Mouse (Mus musculus) urinary bladder, postnatal 14 days (tissue): Measurements from ENCODE around the gene Gtf3c5.

Source experiments
- DNase-seq: peaks from one replicate; pipeline ENCODE4 v3.0.0; 2021; ENCODE audit warnings: low spot score

Gene Gtf3c5

GRCm38 (mm10) chr2:28607341-28608165 lies 24.0 kb upstream of the Gtf3c5 start:
- no peak for DNase-seq

- no peak for DNase-seq
Observed at GRCm38 (mm10) chr2:28606601-28607340, 23.2 kb upstream of the Gtf3c5 start.

DNA sequence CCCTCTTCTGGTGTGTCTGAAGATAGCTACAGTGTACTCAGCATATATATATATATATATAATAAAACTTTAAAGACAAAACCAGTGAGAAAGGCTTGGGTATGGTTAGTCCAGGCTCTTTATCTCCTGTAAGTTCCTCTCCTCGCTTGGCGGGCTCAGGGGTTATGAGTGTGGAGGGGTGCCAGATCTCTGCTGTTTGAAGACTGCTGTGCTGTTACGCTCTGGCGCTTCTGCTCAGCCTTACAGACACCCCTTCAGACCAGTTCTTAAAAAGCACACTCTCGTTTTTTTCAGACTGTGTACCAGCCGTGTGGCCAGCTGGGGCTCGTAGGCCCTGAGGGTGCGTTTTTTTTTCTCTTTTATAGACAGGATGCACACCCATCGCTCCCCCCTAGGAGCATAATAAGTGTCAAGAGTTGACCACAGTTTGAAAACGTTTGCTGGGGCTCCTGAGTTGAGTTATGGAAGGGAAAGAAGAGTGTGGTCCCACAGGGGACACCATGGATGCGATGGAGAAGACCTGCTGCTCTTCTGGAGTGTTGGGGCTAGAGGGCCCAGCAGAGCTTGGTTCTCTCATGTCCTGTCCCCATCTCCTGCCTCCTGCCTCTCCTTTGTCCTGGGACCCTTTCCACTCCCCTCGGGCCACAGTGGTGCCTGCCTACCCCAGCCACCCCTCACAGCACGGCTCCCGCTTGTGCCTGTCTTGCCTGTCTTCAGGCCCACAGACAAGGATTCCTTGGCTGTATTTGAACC lies 22.4 kb upstream of the Gtf3c5 start:
- DNase-seq: no peak

DNA sequence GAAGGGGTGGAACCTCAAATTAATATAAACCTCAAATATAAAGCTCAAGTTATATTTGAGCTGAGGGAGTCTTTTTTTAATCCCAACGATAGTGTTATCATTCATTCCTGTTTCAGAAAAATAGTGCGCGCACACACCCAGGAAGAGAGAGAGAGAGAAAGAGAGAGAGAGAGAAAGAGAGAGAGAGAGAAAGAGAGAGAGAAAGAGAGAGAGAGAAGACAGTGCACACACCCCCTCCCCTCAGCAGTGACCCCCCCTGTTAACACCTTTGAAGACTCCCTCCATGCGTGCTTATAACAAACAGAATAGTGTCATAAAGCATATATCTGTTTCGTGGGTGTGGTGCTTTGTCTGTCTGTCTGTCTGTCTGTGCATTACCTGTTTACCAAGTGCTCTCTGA lies 20.0 kb upstream of the Gtf3c5 start:
- DNase-seq: no peak

DNA sequence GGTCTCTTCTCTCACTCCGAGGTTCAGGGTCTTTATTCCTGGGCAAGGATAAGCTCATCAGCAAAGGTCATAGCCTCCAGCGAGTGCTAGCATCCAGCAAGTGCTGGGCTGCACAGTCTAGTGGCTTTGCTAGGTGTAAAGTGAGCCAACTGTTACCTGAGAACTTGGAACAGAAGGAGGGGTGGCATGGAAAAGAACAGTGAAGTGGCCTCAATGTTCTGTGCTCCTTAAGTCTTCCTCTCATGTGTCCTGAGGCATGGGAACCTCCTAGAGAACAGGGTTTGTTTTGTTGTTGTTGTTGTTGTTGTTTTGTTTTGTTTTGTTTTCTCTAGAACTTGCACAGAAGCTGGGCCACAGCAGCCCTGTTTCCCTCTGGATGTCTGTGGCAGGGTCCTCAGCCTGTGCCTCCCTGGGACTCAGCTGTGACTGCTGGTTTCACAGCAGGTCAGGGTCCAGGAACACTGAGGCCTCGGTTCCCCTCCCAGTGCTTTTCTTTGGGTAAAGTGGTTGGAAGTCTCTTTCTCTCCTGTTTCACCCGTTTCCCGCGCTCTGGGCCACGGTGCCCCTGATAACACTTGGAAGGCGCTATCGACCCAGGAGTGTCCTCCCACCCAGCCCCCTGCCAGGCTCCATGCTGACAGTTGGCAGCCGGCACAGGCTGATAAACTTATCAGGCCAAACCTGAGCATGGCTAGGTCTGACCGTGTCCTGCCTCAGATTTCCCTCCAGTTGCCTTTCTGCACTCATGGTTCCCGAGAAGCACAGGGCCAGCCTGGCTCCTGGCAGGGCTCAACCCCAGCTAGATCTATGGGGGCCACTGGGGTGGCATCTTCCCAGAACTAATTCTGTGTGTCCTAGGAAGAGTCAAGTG lies 18.4 kb upstream of the Gtf3c5 start:
- DNase-seq: no peak

- DNase-seq: no peak
Observed at GRCm38 (mm10) chr2:28599569-28599900, 16.0 kb upstream of the Gtf3c5 start.

DNA sequence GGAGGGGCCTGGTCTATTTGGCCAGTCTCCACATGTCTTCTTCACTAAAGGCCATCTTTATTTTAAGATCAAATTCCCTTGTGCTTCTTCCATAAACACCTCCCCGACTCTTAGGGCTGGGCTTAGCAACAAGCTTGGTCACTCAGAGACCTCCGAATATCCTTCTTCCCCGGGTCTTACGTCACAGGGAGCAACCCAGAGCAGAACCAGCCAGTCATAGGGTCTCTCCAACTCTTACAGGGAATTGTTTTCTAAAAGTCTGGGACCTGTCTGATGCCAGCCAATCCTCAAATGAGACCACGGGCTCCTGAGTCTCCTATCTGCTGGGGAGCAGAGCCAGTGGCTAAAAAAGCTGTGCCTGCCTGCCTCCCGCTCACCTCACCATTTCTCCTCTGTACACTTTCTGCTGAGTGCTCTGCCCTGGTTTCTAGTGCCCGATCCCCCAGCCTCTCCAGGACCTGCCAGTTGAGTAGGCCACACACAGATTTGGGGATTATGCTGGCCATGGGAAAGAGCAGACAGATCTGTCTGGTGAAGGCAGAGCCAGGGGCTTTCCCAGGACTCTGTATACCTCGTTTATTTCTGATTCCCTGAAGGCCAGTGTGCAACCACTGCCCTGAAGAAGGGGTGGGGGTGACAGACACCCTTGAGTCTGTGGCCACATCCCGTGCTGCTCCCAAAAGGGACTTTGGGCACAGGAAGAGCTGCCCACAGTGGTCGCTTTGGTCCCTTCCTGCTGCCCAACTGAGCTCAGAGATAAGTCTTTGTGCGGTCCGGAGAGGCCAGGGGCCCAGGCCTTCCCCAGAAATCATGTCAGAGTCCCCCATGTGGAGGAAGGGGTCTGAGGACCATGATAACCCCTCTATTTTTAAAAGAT lies 15.4 kb upstream of the Gtf3c5 start:
- DNase-seq: no peak

GRCm38 (mm10) chr2:28597733-28598547 lies 14.4 kb upstream of the Gtf3c5 start:
- DNase-seq: no peak

GRCm38 (mm10) chr2:28596998-28597397 lies 13.4 kb upstream of the Gtf3c5 start:
- DNase-seq: no peak

DNA sequence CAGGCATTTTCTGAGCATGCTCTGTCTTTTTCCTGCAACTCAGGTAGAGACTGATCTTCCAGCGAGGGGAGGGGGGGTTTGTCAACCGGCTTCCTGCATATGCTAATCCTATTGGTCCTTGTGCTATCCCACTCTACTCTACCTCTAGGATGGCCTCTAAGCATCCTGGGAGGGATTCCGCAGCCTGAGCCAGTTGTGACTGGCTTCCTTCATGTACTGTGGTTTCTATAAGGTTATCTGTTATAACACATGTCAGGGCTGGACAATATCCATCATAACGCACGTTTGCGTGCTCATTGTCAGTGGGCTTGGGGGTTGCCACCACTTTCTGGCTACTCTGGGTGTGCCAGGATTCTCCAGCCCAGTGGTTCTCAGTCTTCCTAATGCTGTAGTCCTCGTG lies 12.5 kb upstream of the Gtf3c5 start:
- DNase-seq: no peak

DNA sequence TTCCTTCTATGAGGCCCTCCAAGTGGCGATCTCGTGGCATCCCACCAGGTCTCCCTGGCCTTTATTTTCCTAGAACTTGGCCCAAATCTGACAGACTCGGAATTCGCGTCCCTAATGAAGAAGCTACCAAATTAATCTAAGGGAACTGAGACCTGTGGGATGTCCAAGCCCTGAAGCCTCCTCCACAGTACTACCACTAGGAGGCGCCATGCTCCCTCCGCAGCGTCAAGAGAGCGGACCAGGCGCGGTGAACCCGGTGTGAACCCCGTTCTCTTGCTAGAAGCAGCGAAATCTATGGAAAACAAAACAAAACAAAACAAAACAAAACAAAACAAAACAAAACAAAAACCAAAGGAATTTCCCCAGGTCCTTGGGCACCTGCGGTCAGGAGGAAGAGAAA lies 9.3 kb upstream of the Gtf3c5 start:
- DNase-seq: peak; percentile 60

- no peak for DNase-seq
Observed at GRCm38 (mm10) chr2:28591479-28591878, 7.9 kb upstream of the Gtf3c5 start.

GRCm38 (mm10) chr2:28588574-28588973 lies 5.0 kb upstream of the Gtf3c5 start:
- no peak for DNase-seq

DNA sequence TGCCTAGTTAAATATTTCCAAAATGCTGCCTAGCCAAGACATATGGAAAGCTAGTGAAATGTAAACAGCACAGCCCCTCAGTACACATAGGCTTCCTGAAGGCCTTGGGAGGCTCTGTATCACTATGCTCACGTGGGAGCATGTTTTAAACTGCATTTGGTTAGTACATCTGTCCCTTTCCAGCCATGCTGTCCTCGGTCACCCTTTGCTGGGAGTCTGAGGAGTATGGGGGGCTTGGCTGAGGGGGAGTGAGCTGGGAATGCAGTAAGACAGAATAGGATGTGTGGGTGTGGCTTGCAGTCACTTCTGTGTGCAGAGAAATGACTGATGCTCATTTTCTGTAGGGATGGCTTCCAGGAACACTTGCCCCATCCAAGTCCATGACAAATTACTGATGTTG lies 2.2 kb upstream of the Gtf3c5 start:
- DNase-seq: no peak

DNA sequence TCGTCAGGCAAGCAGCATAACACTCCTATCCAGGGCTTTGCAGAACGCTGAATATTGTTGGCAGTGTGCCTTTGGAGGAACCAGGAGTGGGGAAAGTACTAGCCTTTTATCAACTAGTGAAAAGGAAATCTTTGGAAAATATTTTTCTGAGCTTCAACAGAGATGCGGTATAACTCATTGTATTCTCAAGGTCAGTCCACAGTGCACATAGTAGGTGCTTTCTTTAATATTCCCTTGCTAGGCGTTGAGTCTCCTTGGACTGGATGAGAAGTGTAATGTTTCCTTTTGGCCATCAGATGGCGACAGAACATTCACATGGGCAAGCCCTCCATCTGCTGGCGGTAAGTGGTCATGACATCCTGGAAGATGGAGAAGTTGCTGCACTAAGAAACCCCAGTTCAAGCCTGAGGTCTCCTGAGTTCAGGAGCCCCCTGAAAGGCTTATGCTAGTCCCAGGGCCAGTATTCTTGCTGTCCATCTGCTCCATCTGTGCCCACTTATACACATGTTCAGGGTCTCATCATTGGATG lies 1.6 kb upstream of the Gtf3c5 start:
- DNase-seq: peak; percentile 80

DNA sequence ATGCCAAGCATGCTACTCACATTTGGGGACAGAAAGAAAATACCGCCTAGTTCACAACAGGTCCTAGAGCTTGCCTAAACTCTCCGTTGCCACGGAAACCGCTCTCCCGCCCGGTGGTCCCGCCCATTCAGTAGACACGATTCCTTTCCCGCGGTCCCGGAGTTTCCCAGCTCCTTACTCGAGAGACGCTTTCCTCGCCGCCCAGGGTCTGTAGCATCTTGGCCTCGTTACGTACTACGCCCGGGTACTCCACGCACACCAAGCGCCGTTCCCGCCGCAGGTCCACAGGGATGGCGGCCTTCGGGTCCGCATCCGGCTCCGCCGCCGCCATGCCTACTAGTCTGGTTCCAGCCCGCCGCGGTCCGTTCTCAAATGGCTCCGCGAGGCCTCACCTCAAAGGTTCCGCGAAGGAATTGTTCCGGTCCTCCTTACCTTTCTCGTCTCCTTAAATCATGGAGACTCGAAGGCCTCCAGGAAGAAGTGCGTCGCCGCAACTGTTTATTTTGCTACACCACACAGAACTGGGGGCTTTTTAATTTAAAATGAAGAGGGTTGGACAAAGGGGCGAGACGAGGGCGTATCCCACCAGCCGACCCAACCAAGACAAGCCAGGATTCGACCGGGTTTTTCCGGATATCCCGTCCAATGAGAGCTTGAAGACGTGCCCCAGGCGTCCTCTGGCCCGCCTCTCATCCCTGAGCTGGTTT lies 751 bp downstream of the Gtf3c5 start:
- peak; percentile 87 for DNase-seq

- DNase-seq: peak; percentile 20
Observed at GRCm38 (mm10) chr2:28578003-28578402, 5.5 kb downstream of the Gtf3c5 start.

DNA sequence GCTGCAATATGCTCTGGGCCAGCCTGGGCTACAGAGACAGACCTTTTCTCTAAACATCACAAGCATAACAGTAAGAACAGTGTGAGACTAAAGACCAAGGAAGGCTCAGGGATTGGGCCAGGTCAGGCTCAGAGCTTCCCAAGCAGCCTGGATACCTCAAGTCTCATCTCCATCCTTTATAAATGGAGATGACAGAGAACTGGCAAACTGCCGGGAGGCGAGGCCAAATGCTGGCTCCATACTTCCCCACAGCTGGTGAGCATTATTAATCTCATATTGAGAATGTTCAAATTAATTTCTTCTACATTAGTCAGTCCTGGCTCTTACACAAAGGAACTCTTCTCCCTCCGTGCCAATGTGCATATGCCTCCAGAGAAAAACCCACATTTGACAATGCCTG lies 6.7 kb downstream of the Gtf3c5 start:
- no peak for DNase-seq

- DNase-seq: no peak
Observed at GRCm38 (mm10) chr2:28575341-28575740, 8.2 kb downstream of the Gtf3c5 start.
